Mouse (Mus musculus): Measurements from ENCODE around the gene Fth1. TPM values are rescaled to one million over a fixed set of nuclear protein-coding genes. Genes with fewer than 3 reads are reported as not detected.

Fth1 gene
- polyA plus RNA-seq, 1 experiment from 2014 or later = 3,837 TPM

DNA sequence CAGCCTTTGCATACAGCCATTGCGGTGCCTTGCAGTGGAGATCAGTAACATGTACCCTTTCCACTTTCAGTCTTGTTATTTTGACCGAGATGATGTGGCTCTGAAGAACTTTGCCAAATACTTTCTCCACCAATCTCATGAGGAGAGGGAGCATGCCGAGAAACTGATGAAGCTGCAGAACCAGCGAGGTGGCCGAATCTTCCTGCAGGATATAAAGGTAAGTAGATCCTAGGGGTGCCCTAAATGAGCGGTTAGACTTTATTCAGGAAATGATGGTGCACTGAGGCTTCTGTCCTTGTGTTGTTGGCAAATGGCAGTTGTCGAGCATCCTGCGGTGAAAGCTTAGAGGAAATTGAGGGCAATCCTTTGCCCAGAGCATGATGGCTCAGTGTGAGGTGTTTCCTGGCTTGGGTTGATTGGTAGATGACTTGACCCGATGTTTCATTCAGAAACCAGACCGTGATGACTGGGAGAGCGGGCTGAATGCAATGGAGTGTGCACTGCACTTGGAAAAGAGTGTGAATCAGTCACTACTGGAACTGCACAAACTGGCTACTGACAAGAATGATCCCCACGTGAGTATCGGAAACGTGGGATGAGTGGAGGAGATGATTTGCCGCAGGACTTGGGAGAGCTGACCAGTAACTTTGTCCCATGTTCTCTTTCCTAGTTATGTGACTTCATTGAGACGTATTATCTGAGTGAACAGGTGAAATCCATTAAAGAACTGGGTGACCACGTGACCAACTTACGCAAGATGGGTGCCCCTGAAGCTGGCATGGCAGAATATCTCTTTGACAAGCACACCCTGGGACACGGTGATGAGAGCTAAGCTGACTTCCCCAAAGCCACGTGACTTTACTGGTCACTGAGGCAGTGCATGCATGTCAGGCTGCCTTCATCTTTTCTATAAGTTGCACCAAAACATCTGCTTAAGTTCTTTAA, 4.0 kb downstream of the Fth1 start:
- H3K4me3 ChIP-seq (replicated peaks) = peak overlapping the region; percentile 80
- peaks cover 80% of the 10 kb centered on the region for H3K4me1 ChIP-seq (replicated peaks)
- no peaks in the 10 kb centered on the region for H3K27me3 ChIP-seq
- H3K9me3 ChIP-seq (replicated peaks) = no peaks in the 10 kb centered on the region
- no peak for ATAC-seq (ENCODE audit: insufficient read depth)
- peak overlapping the region; percentile 92 for H3K9ac ChIP-seq
- WGBS (ENCODE audit: insufficient replicate concordance) = 65% methylated on average over 20 of the region's 20 CpGs
- H3K36me3 ChIP-seq (replicated peaks) = peaks cover 39% of the 10 kb centered on the region
- peak overlapping the region; percentile 75 for H3K4me2 ChIP-seq
- peak overlapping the region; percentile 99 for H3K27ac ChIP-seq (replicated peaks)

DNA sequence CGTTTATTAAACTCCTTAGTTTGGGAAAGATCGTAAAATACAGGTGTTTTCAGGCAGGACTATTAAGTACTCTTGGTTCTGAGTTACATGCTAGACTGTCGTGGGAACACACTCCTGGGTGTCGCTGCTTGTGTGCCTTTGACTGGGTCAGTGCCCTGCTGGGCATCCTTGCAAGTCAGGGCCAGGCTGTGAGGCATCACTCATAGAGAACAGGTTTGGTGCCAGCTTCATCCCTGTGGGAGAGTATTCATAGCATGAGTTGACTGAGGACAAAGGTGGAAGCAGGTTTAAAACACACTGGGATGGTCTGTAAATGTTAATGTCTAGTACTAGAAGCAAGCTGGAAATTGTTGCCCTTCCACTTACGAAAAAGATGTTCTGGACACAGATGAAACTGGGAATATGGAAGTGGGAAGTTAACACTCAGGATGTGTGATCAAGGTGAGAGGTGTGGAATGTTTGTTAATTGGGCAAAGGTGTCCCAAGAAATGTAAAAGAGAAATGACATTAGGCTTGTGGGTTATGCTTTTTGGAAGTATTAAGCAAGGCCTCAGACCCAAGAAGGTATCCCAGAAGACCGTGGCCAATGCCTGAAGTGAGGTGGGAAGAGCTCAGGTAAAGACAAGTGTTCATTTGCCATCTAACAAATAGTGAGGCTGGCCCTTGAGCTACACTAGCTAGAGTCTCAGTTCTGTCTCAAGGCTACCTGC, 4.9 kb downstream of the Fth1 start:
- Histone ChIP-seq H3K4me1 (replicated peaks) (peaks cover 81% of the 10 kb centered on the region), H3K4me2 (peak overlapping the region; percentile 75), H3K9me3 (replicated peaks) (no peaks in the 10 kb centered on the region), H3K27me3 (no peaks in the 10 kb centered on the region), H3K27ac (replicated peaks) (peak overlapping the region; percentile 99), H3K36me3 (replicated peaks) (peaks cover 39% of the 10 kb centered on the region), H3K4me3 (replicated peaks) (peak overlapping the region; percentile 80; the same call in 1 of the 2 replicates), H3K9ac (no peak overlapping the region)
- WGBS (ENCODE audit: insufficient replicate concordance) = 87% methylated on average over 6 of the region's 6 CpGs
- no peak for ATAC-seq (ENCODE audit: insufficient read depth)

DNA sequence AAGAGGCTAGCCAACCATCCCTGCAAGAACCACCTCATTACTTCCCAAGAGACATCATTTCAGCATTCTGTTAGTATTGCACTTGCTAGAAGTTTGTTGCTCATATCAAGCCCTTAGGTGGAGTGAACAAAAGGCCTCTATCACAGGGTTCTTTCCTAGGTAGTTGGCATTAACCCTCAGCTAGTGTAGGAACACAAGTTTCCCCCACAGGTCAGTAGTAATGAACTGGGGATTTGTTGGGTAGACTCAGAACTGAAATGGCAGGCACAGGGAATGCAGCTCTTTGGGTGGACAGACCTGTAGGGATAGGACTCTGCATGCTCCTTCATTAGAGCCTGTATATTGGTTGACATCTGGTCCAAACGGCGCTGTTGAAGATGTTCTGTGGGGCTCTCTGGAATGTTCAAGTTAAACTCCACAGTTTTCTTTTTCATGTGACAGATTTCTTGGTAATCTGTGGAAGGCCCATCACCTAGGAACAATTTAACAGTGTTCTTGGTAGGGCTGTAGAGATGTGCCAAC, 5.6 kb downstream of the Fth1 start:
- H3K4me1 ChIP-seq (replicated peaks) = peaks cover 81% of the 10 kb centered on the region
- peaks cover 39% of the 10 kb centered on the region for H3K36me3 ChIP-seq (replicated peaks)
- 0 out of 2 replicates have a peak overlapping the region, but pooled peaks have one; percentile 1 for H3K4me2 ChIP-seq
- H3K4me3 ChIP-seq (replicated peaks) = no peak overlapping the region
- 84% methylated on average over 2 of the region's 2 CpGs for WGBS (ENCODE audit: insufficient replicate concordance)
- no peak for ATAC-seq (ENCODE audit: insufficient read depth)
- H3K9ac ChIP-seq = no peak overlapping the region
- H3K27me3 ChIP-seq = no peaks in the 10 kb centered on the region
- H3K27ac ChIP-seq (replicated peaks) = peak overlapping the region; percentile 99
- no peaks in the 10 kb centered on the region for H3K9me3 ChIP-seq (replicated peaks)

DNA sequence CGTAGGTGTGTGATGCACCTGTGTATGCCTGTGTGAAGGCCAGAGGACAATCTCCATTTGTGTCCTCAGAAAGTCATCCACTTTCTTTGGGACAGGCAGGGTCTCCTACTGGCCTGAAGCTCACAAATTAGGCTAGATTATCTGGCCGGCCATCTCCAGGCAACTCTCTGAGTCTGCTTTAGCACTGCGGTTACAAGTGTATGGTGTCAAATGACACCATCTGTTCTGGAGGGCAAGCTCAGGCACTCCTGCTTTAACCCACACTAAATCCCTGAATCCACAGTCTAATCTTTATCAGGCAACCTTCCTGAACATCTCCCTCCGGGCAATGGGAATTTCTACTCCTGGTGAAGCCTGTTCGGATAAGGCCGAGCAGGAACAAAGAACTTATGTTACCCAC, 6.8 kb downstream of the Fth1 start:
- Histone ChIP-seq H3K4me1 (replicated peaks) (peaks cover 78% of the 10 kb centered on the region), H3K4me3 (replicated peaks) (no peak overlapping the region), H3K27me3 (no peaks in the 10 kb centered on the region), H3K36me3 (replicated peaks) (peaks cover 39% of the 10 kb centered on the region), H3K9ac (no peak overlapping the region), H3K9me3 (replicated peaks) (no peaks in the 10 kb centered on the region), H3K4me2 (no peak overlapping the region), H3K27ac (replicated peaks) (peak overlapping the region; percentile 99)
- no peak for ATAC-seq (ENCODE audit: insufficient read depth)
- 37% methylated on average over 6 of the region's 6 CpGs for WGBS (ENCODE audit: insufficient replicate concordance)

DNA sequence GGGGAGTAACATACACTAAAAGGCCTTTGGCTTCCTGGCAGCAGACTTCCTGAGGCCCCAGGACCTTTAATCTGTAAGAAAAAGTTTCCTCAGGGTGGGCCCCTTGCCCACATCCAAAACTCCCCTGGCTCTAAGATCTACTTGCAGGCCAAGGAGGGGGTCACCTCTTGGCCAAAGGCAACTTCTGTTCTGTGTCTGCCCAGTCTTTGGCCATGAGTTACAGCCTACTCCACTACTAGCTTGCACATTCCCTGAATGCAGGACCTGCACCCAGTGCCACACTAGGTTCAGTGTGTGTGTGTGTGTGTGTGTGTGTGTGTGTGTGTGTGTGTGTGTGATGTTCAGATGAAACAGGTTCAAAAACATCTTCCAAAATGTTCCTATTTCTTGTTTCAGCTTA, 7.2 kb downstream of the Fth1 start:
- Histone ChIP-seq H3K9me3 (replicated peaks) (no peaks in the 10 kb centered on the region), H3K4me2 (no peak overlapping the region), H3K4me3 (replicated peaks) (no peak overlapping the region), H3K36me3 (replicated peaks) (peaks cover 39% of the 10 kb centered on the region), H3K27me3 (no peaks in the 10 kb centered on the region), H3K4me1 (replicated peaks) (peaks cover 80% of the 10 kb centered on the region), H3K27ac (replicated peaks) (peak overlapping the region; percentile 99), H3K9ac (no peak overlapping the region)
- no peak for ATAC-seq (ENCODE audit: insufficient read depth)

DNA sequence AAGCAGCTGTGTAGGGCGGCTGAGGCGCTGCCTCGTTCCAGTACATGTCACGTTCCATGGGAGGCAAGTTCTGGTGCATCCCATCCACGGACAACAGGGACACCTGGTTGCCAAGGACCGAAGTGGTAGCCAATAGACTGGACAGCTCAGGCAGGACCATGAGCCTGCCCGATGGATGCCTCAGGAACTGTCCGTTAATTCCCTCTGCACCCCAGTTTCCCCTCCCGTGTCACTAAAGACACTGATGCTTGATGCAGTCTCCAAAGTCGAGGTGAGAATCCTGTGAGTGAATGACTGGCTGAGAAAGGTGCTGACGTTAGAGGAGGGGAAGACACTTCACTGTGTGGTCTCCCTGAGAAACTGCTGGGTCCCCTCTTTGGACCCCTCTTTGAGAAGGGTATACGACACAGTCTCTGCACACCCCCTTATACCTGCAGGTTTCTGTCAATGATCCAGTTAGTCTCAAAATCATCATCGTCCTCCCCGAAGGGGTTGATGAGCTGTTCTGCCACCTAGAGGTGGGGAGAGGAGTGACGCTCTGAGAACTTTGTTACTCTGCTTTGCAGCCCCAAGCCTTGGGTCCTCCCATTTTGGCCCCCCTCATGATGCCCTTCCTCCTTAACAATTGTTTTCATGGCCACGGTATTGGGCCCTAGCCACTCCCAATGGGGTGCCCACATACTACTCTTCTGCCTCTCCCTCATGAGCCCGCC, 8.9 kb downstream of the Fth1 start:
- 48% methylated on average over 17 of the region's 17 CpGs for WGBS (ENCODE audit: insufficient replicate concordance)

DNA sequence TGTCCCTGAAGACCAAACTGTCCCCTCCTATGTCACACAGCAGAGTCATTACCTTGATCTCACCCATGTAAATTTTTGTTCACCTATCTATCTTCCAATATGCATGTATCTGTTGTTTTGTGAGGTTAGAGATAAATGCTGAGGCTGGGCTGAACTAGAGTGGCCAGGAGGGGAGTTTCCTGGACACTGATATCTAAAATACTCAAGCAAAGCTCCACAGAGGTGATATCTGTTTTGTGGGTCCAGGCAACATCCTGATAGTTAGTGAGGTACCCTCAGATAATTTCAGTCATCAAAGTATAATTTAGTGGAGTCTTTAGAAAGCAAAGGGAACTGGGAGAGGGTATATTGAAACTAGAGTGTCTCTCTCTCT, 9.5 kb downstream of the Fth1 start:
- Histone ChIP-seq H3K36me3 (replicated peaks) (peaks cover 26% of the 10 kb centered on the region), H3K9me3 (replicated peaks) (no peaks in the 10 kb centered on the region), H3K4me2 (peak overlapping the region; percentile 51), H3K4me1 (replicated peaks) (peaks cover 79% of the 10 kb centered on the region), H3K9ac (peak overlapping the region; percentile 22; the same call in 1 of the 2 replicates), H3K4me3 (replicated peaks) (0 out of 2 replicates have a peak overlapping the region, but pooled peaks have one; percentile 17), H3K27me3 (no peaks in the 10 kb centered on the region), H3K27ac (replicated peaks) (peak overlapping the region; percentile 81)
- ATAC-seq (ENCODE audit: insufficient read depth) = peak; percentile 69

More for the DNA sequence above, 8.9 kb downstream of the Fth1 start:
- Histone ChIP-seq H3K4me3 (replicated peaks) (0 out of 2 replicates have a peak overlapping the region, but pooled peaks have one; percentile 17), H3K4me1 (replicated peaks) (peaks cover 85% of the 10 kb centered on the region), H3K9me3 (replicated peaks) (no peaks in the 10 kb centered on the region), H3K9ac (peak overlapping the region; percentile 22), H3K27me3 (no peaks in the 10 kb centered on the region), H3K36me3 (replicated peaks) (peaks cover 32% of the 10 kb centered on the region), H3K27ac (replicated peaks) (peak overlapping the region; percentile 81), H3K4me2 (peak overlapping the region; percentile 51)
- peak; percentile 29 for ATAC-seq (ENCODE audit: insufficient read depth)

DNA sequence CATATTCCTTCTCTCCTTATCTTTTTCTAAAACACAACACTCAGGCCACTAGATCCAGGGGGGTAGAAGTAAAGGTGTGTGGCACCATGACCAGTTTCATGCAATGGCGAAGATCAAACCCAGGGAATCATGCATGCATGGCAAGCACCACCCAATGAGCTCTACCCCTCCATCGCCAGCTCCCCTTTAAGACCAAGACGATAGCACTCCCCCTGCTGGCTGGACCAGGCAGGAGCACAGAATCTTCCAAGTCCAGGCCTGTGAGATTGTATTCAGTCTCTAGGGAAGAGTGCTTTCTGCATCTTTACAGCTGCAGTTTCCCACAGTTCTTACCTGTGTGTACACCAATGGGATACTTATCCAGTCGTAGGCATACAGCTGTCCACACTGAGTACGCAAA, 10.9 kb downstream of the Fth1 start:
- Histone ChIP-seq H3K27ac (replicated peaks) (0 out of 2 replicates have a peak overlapping the region, but pooled peaks have one; percentile 81), H3K4me1 (replicated peaks) (peaks cover 65% of the 10 kb centered on the region), H3K4me3 (replicated peaks) (no peak overlapping the region), H3K27me3 (no peaks in the 10 kb centered on the region), H3K4me2 (no peak overlapping the region), H3K9ac (no peak overlapping the region), H3K9me3 (replicated peaks) (no peaks in the 10 kb centered on the region), H3K36me3 (replicated peaks) (peaks cover 12% of the 10 kb centered on the region)
- ATAC-seq (ENCODE audit: insufficient read depth) = no peak
- WGBS (ENCODE audit: insufficient replicate concordance) = 21% methylated on average over 5 of the region's 5 CpGs

DNA sequence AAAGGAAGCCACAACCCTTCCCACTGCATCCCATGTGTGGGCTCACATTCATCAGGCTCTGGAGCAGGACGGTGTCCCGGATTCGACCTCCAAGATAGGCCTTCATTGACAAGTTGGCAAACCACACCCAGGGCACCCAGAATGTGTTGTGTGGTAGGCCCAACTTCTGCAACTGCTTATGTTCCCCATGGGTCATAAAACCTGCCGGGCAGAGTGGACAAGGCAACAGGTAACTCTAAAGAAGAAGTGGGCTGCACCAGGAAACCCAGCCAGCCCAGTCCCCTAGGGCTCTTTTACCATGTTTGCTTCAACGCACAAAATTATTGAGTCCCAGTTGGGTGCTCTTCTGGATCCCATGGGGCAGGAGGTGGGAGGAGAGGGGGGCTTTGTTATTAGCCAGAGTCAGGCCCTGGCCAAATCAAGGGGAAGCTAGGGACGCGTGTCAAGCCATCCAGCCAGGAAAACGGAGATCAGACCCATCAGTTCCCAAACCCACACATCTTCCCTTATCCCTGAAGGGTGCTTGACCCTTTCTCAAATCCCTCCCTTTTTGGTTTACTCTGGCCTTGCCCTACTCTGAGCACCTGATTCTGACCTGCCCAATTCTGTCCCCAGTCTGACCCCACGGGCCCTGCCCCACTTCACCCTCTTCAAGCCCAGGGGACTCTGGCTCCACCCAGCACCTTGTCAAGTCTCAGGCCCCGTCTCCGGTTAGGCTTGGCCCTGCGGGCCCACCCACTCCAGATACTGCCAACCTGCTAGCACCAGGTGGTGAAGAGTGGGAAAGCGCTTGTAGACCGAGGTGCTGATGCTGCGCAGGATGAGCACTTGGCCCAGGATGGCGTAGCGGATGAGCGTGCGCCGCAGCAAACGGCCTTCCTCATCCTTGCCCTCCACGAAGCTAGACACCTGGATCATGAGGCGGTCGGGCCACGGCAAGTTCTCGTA, 11.9 kb downstream of the Fth1 start:
- Histone ChIP-seq H3K4me1 (replicated peaks) (peaks cover 57% of the 10 kb centered on the region), H3K4me2 (peak overlapping the region; percentile 60), H3K27me3 (no peaks in the 10 kb centered on the region; the same call in 1 of the 2 replicates), H3K36me3 (replicated peaks) (peaks cover 2% of the 10 kb centered on the region; the same call in 1 of the 2 replicates), H3K9me3 (replicated peaks) (no peaks in the 10 kb centered on the region), H3K27ac (replicated peaks) (no peak overlapping the region), H3K4me3 (replicated peaks) (peak overlapping the region; percentile 33), H3K9ac (no peak overlapping the region)
- no peak; the same call in 1 of the 2 replicates for ATAC-seq (ENCODE audit: insufficient read depth)
- WGBS (ENCODE audit: insufficient replicate concordance) = 58% methylated on average over 26 of the region's 26 CpGs

Data from liver, embryonic 15.5 days (tissue).